Mouse (Mus musculus) spleen, adult 12 weeks (tissue): Measurements from ENCODE around the gene Tnip1.

Experiments used
- DNase-seq: peaks from one replicate; pipeline ENCODE4 v3.0.0; 2022; ENCODE audit warnings: low spot score

The Tnip1 gene

DNA sequence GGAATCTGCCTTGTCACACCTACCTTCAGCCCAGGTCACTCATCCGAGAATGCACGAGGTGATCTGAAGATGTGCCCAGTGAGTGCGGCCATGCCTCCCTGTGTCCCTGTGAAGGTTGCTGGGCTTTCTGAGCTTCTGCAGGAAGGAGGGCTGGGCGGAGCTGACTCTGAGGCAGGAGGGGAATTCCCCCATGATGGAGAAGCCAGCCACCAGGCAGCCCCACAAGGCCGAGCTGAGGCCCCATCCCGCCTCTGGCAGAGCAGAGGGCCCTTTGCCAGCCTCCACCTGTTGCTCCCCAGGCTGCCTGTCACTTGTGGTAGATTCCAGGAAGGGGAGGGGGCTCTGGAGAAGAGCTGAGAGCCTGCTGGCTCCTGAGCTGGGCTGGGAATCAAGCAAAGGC, at the start of gene Tnip1:
Gene Tnip1, minus strand, starts transcription at position 108 of the 400 bp plus-strand sequence.
- no peak for DNase-seq

DNA sequence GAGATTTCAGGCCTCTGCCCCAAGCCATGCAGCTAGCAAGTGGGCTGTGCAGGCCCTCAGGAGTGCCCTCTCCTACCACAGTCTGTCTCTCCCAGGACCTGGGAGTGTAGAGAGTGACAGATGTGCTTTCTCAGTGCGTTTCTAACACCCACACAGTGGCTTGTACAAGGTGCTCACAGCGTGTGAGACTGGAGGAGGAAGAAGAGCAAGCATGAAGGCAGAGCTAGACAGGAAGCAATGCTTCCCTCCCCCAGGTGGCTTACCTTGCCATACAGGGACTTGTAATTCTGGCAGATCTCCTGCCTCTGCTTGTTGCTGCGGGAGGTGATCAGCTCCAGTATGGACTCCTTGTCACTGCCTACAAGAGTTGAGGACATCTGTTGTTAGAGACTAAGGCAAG, 48.7 kb upstream of the Tnip1 start:
- no peak for DNase-seq

DNA sequence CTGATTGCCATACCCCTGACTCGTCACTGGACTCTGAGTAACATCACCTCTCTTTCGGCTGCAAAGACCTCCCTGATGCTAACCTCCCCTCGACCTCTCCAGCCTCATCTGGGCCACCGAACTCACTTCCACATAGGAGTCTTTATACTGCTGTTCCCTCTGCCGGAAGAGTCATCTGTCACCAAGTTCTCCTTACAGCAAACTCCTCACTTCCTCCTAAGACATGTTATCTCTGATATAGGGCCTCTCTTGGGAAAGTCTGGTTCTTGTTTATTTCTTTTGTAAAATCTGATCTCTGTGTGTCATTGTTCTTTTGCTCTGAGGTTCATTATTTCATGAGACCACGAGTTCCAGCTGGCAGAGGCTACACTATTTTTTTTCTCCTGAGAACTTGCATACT, 45.5 kb upstream of the Tnip1 start:
- no peak for DNase-seq

DNA sequence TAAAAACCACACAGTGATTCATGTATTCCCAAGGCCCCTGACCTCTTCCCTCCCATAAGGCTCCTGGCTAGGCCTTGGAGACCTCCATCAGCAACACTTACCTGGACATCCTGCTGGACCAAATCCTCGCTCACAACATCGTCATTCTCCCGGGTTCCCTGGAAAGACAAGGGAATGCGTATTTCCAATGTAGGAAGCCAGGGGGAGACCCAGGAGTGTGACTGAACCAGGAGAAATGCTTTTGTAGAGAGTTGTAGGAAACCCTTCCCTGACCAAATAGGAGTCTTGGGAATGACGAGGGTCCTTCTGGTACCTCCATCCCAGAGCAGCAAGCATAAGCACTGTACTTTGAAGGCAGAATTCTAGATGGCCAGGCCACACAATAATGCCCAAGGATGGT, 43.0 kb upstream of the Tnip1 start:
- no peak for DNase-seq

DNA sequence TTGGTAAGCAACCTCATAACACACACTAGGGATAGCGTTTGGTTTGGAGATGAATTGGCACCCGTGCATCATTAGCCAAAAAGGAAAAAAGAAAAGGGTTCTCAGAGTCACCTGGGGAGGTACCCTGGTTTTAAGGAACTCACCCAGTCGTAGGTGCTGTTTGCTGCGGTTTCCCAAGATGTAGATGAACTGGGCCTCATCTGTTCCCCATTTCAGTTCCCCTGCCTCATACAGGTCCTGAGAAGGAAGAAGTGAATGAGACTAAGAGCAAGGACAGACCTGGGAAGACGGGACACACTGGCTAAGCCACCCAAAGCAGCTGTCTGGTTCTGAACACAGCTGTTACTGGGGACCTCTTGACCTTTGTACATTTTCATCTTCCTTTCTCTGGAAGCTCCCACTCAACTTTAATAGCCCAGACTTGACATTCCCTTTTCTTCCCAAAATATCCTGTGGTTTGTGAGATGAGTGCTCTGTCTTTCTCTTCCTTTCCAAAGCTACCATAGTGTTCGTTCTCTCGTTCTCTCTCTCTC, 42.3 kb upstream of the Tnip1 start:
- no peak for DNase-seq

DNA sequence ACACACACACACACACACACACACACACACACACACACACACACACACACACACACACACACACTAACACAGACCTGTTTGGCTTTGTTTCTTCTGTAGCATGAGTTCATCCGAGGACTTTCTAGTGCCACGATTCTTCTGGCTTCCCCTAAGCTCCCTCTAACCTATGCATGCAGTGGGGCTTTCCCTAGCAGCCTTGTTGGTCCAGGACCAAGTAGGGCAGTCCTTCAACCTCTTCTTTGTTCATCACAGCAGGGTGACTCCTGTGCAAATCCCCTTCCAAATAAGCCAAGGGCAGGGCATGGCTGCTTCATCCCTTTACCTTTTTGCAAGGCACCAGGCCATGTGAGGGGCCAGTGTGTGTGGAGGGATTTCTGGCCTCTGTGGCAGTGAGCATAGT, 36.0 kb upstream of the Tnip1 start:
- no peak for DNase-seq

DNA sequence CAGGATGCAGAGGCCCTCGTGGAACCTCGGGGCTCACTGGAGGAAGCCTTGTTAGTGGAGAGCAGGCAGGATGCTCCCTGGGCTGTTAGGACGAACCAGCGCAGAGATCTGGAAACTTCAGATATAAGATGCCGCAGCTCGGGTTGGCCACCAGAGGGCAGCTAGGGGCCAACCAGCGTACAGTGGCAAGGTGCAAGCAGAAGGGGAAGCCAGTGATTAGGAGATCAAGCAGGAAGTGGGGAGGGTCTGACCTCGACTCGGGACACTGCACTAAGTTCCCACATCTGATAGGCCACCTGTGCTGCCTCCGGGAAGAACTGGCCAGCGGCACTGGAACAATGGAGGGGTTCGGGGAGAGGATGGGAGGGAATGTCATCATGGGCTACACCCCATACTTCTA, 35.6 kb upstream of the Tnip1 start:
- peak; percentile 31 for DNase-seq

DNA sequence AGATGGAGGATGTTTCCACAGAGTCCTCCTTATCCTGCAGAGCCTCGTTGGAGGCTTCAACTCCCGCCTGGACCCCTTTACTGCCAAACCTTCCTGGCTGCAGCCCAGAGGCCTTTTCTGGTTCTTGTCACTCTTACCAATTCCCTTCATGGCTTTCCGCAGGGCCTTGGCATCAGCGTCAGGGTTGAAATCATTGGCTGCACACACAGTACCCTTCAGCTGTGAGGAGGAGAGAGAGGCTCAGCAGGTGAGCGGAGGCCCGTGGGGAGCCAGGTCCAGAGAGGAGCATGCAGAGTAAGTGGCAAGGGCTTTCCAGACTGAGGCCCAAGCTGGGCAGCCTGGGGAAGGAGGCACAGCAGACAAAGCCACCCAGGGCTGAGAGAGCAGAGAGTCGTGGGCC, 33.5 kb upstream of the Tnip1 start:
- no peak for DNase-seq

DNA sequence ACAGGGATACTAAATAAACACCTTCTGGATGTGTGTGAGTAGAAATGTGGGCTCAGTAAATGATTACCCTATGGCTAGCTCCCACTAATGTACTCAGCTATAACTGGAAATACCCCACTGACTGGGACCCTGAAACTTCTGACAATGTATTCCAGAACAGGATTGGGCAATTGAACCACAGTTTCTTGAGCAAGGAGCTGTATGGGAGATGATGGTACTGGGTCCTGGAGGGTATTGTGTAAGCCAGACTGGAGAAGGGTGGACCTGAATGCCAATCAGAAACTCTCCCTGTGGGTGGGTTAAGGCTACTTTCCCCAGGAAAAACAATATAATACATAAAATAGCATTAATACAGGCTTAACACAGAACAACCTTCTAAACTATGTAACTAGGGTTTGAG, 27.2 kb upstream of the Tnip1 start:
- DNase-seq: no peak

DNA sequence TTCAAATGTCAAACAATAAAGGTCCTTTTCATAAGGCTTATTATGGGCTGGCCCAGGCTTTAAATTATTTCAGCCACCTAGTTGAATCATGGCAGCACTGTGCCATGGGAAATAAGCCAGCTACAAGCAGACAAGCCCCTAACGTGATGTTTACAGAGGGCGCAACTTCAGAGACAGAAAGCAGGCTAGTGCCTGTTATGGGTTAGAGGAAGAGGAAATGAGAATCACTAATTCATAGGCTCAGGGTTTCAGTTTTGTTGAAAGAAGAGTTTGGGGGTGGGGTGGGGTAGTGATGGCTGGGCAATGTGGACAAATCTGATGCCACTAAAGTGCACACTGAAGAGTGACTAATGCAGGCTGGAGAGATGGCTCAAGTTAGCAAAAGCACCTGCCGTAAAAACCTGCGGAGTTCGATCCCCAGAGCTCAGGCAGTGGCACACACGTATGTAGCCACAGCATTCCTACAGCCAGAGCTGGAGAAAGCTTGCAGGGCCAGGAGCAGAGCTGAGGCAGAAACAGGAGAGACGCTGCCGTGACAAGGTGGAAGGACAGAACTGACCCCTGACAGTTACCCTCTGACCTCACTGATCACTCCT, 26.1 kb upstream of the Tnip1 start:
- no peak for DNase-seq

DNA sequence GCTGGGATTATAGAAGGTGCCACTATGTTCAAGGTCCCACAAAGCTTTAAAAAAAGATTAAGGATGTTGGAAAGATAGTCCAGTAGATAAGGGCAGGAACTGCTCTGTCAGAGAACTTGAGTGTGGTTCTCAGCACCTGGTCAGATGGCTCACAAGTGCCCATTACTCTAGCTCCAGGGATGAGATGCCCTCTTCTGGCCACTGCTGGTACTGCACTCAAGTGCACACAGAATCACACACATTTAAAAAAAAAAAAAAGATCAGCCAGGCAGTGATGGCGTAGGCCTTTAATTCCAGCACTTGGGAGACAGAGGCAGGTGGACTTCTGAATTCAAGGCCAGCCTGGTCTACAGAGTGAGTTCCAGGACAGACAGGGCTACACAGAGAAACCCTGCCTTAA, 25.3 kb upstream of the Tnip1 start:
- no peak for DNase-seq

DNA sequence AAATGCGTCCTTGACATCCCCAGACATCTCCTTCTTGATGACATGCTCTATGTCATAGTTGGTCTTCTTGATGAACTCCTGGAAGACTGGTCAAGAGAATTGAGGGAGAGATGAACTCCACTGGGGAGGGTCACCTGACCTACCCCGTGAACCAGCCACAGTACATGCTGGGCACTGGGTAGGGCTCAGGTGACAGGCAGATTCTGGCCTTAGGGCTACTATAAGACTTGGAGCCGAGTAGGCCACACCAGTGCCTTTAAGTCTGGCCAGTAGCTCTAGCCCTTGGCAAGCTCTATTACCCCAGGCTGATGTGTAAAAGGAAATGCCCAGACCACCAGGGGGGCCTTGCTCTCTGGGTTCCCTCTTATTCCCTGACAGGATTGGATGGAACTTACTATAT, 22.4 kb upstream of the Tnip1 start:
- DNase-seq: no peak

DNA sequence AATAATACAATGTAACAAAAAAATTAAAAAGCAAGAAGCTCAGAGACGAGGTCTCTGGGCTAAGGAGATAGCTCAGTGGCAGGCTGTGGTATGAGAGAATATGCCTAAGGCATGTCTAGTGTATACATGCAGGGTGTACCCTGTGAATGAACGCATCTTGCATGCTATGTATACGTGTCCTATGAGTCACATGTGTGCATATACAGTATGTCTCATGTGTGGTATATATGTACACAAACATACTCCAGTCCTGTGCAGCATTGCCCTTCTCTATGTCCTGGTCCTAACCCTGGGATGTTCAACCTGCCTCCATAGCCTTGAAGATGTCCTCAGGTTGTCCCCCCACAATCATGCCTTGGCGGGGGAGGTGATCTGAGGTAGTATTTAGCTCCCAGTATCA, 21.9 kb upstream of the Tnip1 start:
- DNase-seq: no peak

DNA sequence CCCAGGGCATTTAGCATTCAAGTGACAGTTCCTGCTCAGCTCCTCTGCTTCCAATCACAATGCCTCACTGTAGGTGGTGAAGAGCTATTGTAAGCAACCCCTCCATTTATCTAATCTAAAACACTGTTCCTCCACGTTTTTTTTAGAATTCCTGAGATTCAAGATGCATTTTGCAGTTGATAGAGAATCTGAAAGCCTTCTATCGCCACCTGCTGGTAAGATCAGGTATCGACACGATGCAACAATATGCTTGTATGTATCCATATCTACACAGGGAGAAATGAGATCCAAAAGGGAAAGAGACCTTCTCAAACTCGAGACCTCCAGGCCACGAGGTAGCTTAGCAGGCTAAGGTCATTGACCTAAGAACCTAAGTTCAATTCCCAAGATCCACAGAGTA, 21.4 kb upstream of the Tnip1 start:
- DNase-seq: no peak

DNA sequence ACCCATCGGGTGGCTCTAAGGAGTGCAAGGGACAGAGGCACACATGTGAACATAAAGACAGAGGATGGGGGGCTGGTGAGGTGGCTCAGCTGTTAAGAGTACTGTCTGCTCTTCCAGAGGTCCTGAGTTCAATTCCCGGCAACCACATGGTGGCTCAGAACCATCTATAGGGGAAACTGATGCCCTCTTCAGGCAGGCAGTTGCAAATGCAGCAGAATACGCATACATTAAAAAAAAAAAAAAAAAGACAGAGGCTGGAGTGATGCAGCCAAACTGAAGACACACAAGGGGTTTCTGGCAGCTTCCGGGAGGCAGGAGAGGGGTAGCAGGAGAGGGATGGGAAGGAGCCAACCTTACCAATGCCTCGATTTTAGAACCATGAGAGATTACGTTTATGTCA, 19.8 kb upstream of the Tnip1 start:
- DNase-seq: no peak

DNA sequence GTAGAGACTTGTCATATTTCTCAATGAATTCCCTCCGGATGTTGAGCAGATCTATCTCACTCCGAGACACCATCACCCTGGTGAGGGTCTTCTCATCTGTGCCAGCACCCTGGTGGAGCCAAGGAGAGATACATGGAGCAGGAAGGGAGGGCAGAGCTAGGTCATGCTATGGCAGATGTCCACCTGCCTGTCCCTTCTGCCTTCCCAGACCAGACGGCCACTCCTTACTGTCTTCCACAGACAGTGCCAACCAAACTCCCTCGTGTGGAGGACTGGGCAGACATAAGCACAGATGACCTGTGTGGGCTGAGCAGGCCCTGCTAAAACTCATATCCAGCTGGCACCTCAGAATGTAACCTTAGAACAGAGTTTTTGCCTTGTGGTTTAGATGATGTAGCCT, 18.9 kb upstream of the Tnip1 start:
- no peak for DNase-seq

DNA sequence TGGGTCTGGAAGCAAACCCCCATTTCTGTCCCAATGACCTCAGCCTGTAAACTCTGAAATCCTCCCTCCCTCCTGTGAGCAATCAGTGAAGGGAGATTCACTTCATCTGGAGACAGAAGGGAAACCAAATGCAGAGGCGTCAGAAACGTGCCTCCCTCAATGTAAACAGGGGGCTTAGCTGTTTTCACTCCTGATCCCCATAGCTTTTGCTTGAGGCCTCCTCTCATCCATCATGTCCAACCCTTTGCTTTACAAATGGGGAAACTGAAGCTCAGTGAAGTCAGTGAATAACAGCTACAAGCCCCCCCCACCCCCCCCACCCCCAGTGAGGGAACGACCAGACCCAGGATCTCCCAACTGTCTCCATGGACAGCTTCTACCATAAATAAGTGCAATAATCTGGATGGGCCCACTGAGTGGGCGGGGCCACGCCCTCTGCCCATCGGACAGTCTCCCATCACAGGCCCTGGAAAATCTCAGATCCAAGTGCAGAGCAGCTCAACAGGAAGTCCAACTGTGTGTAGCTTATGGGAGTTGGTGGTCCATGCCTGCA, 14.7 kb upstream of the Tnip1 start:
- no peak for DNase-seq

DNA sequence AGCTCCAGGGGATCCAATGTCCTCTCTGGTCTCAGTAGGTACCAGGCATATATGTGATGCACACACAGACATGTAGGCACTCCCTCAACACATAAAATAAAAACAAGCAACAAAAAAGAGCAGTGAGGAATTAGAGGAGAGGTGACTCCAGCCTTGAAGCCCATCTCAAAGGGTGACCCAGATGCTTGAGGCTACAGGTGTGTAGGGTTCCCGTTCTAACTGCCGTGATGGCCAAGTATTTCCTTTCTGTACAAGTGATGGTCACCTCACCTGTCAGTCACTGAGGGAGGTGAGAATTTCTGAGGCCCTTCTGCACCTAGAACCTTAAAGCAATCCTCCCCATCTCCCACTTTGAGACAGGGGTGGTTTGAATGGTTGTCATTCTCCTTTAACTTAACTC, 13.6 kb upstream of the Tnip1 start:
- DNase-seq: no peak

DNA sequence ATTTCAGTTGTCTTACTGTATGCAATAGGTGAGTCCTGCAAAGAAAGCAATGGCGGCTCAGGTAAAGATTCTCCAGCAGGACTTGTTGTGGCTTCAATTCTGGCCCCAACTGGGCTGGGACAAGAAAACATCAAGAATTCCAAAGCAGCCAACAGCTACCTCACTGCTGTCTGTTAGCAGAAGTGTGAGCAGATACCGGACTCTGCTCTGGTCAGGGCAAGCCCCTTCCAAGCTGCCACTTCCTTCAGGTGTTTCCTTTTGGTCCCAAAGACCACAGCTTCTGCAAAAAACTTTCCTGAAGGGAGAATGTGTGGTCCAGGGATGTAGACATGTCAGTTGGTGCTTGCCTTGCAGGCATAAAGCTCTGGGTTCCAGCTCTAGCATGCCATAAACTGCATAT, 13.0 kb upstream of the Tnip1 start:
- no peak for DNase-seq

DNA sequence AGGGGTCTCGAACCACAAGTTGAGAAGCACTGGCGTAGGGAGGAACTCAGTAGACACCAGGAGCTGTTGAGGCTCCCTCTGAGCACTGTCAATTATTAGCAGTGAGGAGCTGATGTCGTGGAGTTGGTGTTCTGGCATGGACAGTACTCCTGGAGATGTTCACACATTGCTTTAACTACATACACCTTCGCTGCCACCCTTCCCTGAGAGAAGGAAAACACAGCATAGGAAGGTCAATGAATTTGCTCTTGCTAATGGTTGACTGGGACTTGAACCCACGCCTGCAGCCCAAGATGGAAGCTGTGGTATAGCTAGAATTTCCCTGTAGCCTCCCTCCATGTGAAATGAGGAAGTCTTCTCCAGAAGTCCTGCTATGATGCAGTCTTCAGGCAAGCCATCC, 12.6 kb upstream of the Tnip1 start:
- no peak for DNase-seq

DNA sequence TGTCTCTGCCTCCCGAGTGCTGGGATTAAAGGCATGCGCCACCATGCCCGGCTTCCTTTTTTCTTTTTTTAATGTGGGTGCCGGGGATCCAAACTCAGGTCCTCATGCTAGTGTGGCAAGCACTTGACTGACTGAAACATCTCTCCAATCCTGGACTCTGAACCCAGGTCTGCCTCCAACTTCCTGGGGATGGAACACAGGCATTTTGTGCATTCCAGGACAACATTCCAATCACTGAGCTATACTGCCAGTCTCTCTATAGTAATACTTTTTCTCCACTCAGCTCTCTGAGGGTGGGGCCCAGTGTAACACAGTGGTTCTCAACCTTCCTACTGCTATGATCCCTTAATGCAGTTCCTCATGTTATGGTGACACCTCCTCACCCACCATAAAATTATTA, 11.9 kb upstream of the Tnip1 start:
- DNase-seq: no peak

DNA sequence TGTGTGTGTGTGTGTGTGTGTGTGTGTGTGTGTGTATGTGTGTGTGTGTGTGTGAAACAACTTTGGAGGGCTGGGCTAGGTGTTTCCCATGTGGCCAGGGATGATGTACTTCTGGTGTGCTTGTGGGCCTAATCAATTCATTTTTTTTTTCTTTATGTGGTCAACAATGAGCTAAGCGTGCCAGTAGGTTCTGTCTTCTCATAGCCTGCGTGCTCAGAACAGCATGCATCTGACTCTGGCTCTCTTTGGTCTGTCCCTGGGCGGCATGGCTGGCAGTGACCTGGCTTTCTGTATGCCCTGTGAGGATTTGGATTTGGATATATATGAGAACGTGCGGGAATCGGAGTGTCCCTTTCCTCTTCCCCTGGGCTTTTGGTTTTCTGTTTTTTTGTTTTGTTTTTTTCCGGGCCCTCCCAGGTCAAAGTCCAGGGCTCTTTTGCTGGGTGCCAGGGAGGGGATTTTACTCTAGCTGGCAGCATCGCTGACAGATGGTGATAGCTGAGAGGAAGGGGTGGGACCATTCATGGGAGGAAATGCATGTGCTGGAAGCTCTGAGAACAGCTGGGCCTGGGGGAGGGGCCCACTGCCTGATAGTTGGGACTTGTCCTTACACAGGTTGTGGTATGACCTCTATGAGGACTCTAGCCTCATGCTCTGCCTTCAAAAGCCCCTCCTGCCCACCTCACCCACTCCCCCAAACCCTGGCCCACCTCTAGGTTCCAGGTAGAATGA, 10.9 kb upstream of the Tnip1 start:
- DNase-seq: no peak

DNA sequence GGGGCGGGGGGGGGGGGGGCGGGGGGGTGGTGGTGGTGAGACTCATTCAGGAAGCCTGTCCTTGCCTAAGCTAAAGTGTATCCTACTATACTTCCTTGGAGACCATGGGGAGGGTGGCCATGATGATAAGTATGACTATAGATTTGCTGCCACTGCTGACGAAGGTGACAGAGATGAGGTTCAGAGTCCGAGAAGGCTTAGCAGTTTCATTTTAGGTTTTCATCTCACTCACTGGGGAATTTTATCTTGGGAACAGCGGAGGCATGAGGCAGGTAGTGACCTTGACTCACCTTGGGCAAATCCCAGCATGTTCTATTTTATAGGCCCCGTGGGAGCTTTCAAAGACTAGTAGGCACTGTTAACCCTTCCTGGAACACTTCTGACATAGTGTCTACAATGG, 10.1 kb upstream of the Tnip1 start:
- DNase-seq: no peak
